Mouse (Mus musculus) embryo, embryonic 10.5 days (tissue): ENCODE data around the gene Sstr4.

Source experiments
- DNase-seq: peaks from one replicate; pipeline ENCODE4 v3.0.0-alpha.2; 2015; ENCODE audit warnings: low spot score

The Sstr4 gene

DNA sequence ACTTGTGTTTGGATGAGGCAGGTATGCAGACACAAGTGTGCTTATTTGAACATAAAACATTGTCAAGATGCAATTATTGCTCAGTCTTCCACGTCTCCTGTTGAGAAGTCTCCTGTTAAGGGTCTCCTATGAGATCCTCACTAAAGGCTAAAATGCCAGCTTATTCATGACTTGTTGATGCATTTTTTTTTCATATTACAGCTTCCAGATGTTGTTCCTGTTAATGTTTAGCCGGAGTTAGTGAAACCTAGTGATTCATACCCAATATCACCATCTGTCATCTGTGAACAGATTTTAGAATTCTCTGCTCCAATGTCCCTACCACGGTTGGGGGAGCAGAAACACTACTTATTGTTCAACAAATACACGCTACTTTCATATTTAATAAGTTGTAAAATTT is 35.8 kb downstream of the Sstr4 start:
- DNase-seq: no peak

GRCm38 (mm10) chr2:148432346-148432745 is 37.2 kb downstream of the Sstr4 start:
- DNase-seq: no peak

- DNase-seq: no peak
Measured at GRCm38 (mm10) chr2:148436285-148436684, 41.1 kb downstream of the Sstr4 start.

DNA sequence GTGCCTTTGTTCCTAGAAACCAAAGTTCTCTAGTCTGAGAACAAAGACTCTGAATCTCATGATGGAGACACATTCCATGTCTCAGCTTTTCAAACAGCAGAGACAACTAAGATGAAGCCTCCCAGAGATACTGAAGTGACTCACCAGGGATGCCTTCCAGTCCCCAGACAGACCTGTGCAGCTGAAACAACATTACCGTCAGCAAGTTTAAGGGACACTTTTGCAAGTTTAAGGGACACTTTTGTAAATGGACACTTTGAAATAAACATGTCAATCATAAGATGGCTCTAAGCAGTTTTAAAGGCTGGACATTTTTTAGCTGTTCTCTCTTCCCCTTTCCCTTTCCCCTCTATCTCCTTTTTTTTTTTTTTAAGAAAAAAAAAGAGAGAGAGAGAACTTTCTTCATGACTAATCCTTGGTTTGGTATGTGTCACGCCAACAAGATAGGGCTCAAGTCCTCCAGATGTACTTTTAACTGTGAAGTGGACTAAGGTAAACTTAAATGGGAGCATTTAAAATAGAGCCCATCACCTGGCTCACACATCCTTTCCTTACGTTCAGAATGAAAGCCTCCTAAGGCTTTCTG is 44.6 kb downstream of the Sstr4 start:
- DNase-seq: no peak

- no peak for DNase-seq
Measured at GRCm38 (mm10) chr2:148441421-148441820, 46.3 kb downstream of the Sstr4 start.

DNA sequence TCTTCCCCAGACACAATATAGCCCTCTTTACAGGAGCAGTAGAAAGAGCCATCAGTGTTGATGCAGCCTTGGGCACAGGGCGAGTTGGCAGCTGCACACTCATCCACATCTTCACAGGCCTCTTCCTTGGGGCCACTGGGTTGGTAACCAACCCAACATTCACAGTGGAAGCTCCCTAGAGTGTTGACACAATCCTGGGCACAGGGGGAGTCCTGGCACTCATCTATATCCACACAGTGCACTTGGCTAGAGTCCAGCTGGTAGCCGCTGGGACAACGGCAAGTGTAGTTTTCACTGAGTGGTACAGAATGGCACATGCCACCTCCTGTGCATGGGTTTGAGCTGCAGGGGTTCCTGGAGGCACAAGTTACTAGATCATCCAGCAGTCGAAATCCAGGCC is 47.0 kb downstream of the Sstr4 start:
- no peak for DNase-seq

DNA sequence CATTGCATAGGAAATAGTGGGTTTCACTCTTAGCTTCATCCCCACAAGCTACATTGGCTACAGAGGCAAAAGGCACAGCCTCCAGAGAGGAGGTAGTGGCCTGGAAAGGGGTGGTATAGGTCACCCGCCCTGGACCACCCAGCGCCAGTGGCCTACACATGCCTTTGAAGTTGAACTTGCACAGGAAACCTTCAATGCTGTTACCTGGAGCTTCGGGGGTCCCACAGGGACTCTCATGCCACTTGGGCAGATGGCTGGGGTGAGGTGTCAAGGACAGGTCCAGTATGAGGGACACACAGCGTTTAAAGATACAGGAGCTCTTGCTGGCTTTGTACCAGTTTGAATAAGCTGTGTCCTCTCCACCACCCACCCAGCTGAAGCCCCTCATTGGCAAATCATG is 47.6 kb downstream of the Sstr4 start:
- no peak for DNase-seq

- peak; percentile 28 for DNase-seq
Measured at GRCm38 (mm10) chr2:148443249-148443958, 48.3 kb downstream of the Sstr4 start, which contains the start of gene Cd93. TSS of gene Cd93 (minus strand) at chr2:148443563.

GRCm38 (mm10) chr2:148444472-148444871 is 49.3 kb downstream of the Sstr4 start:
- no peak for DNase-seq

DNA sequence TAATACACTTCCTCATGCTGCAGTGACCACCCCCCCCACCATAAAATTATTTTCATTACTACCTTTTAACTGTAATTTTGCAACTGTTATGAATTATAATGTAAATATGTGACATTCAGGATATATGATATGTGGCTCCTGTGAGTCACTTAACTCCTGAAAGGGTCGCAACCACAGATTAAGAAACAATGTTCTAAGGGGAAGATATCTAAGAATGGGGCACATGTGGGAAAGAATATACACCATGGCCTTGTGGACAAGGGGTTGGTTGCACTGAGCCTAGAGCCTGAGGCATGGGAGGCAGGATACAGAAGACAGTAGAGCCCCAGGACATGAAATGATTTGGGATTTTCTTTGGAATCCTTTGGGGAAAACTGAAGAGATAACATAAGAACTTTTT is 50.5 kb downstream of the Sstr4 start:
- DNase-seq: no peak
